Mouse (Mus musculus) CH12.LX (cell line): ENCODE results near the gene Slc16a13. TPM values are rescaled to one million over a fixed set of nuclear protein-coding genes. Genes with fewer than 3 reads are reported as not detected.

Experiments
- DNase-seq: peaks from one replicate; pipeline ENCODE4 v3.0.0-alpha.2; 2013; ENCODE audit errors: extremely low read depth
- H3K27ac ChIP-seq: 2 replicates; pipeline ENCODE4 v1.5.1; 2012; ENCODE audit warnings: low read depth, mild to moderate bottlenecking, control low read depth, moderate library complexity; ENCODE audit not compliant: insufficient read depth
- H3K27me3 ChIP-seq: replicated peaks from 2 replicates; pipeline ENCODE3; 2012; ENCODE audit warnings: inconsistent platforms
- H3K36me3 ChIP-seq, 2 experiments: replicated peaks in 1 of 2; 2 replicates each; pipeline versions ENCODE3 to v1.6.1; 2012; ENCODE audit warnings: inconsistent platforms in 1 of 2, low read length in 1 of 2, mild to moderate bottlenecking in 1 of 2, mixed read lengths in 1 of 2, moderate library complexity in 1 of 2; ENCODE audit not compliant: control insufficient read depth in 1 of 2, insufficient read depth in 1 of 2
- H3K4me1 ChIP-seq, 2 experiments: 2 replicates each; pipeline ENCODE4 v1.6.1; 2012; ENCODE audit warnings: inconsistent platforms in 1 of 2, moderate library complexity in 1 of 2; ENCODE audit not compliant: insufficient read depth in 2 of 2, control insufficient read depth in 1 of 2
- H3K4me2 ChIP-seq: 2 replicates; pipeline ENCODE4 v1.6.1; 2012; ENCODE audit warnings: low read depth, mild to moderate bottlenecking, control low read depth; ENCODE audit not compliant: poor library complexity, insufficient read depth, severe bottlenecking
- H3K4me3 ChIP-seq, 3 experiments: fragments of 150-350 bp in 1 of 3; sonication (generic) in 1 of 3; replicated peaks in 1 of 3; 2 replicates each; pipeline versions ENCODE3 to v1.5.1; 2011 to 2012; ENCODE audit warnings: low read depth in 2 of 3, low read length in 2 of 3, mild to moderate bottlenecking in 2 of 3, moderate library complexity in 2 of 3, control low read depth in 1 of 3, improper control_type of control experiment in 1 of 3, inconsistent platforms in 1 of 3, mixed read lengths in 1 of 3; ENCODE audit not compliant: poor library complexity in 1 of 3
- H3K79me2 ChIP-seq: replicated peaks from 2 replicates; pipeline ENCODE4 v1.6.1; 2012; ENCODE audit warnings: mild to moderate bottlenecking, moderate library complexity; ENCODE audit not compliant: control insufficient read depth, poor library complexity, insufficient read depth, severe bottlenecking; ENCODE audit errors: extremely low read depth
- H3K9ac ChIP-seq: 2 replicates; pipeline ENCODE4 v1.6.1; 2012; ENCODE audit warnings: low read depth, mild to moderate bottlenecking, control low read depth, moderate library complexity; ENCODE audit not compliant: insufficient read depth
- H3K9me3 ChIP-seq: replicated peaks from 2 replicates; pipeline ENCODE3; 2012; ENCODE audit warnings: low read length, inconsistent platforms, mixed read lengths
- CHD1 ChIP-seq: IDR thresholded peaks from 2 replicates; pipeline ENCODE4 v1.6.1; 2012; ENCODE audit warnings: low read depth, low read length, improper control_type of control experiment, inconsistent platforms
- CHD2 ChIP-seq: IDR thresholded peaks from 2 replicates; pipeline ENCODE4 v1.6.1; 2011; ENCODE audit warnings: low read length, improper control_type of control experiment
- CTCF ChIP-seq, 2 experiments: IDR thresholded peaks in 1 of 2; conservative IDR thresholded peaks in 1 of 2; 2 replicates each; pipeline ENCODE4 v1.5.1; 2011 to 2012; ENCODE audit warnings: low read depth in 2 of 2, low read length in 2 of 2, improper control_type of control experiment in 1 of 2, inconsistent platforms in 1 of 2, mild to moderate bottlenecking in 1 of 2, moderate library complexity in 1 of 2
- E2F4 ChIP-seq: IDR thresholded peaks from 2 replicates; pipeline ENCODE4 v1.6.1; 2011; ENCODE audit warnings: low read depth, low read length, improper control_type of control experiment; ENCODE audit not compliant: insufficient replicate concordance
- ETS1 ChIP-seq: conservative IDR thresholded peaks from 2 replicates; pipeline ENCODE4 v1.6.1; 2012; ENCODE audit warnings: low read depth, mild to moderate bottlenecking, inconsistent platforms, low read length, improper control_type of control experiment, moderate library complexity
- GABPA ChIP-seq: IDR thresholded peaks from 2 replicates; pipeline ENCODE4 v1.6.1; 2012; ENCODE audit warnings: low read depth, low read length, improper control_type of control experiment, inconsistent platforms; ENCODE audit not compliant: insufficient replicate concordance
- HCFC1 ChIP-seq: IDR thresholded peaks from 2 replicates; pipeline ENCODE4 v1.6.1; 2012; ENCODE audit warnings: low read depth, mild to moderate bottlenecking, inconsistent platforms, low read length, improper control_type of control experiment
- IRF4 ChIP-seq: IDR thresholded peaks from 2 replicates; pipeline ENCODE4 v1.6.1; 2014; ENCODE audit warnings: low read depth, mild to moderate bottlenecking, inconsistent platforms, low read length, improper control_type of control experiment
- KAT2A ChIP-seq: IDR thresholded peaks from 2 replicates; pipeline ENCODE4 v1.6.1; 2012; ENCODE audit warnings: low read length, improper control_type of control experiment, inconsistent platforms; ENCODE audit not compliant: insufficient replicate concordance
- MXI1 ChIP-seq: IDR thresholded peaks from 2 replicates; pipeline ENCODE4 v1.6.1; 2011; ENCODE audit warnings: mild to moderate bottlenecking, low read depth, low read length, improper control_type of control experiment
- NELFE ChIP-seq: IDR thresholded peaks from 2 replicates; pipeline ENCODE4 v1.6.1; 2011; ENCODE audit warnings: low read depth, low read length, improper control_type of control experiment
- PAX5 ChIP-seq: IDR thresholded peaks from 2 replicates; pipeline ENCODE4 v1.6.1; 2012; ENCODE audit warnings: low read length, inconsistent platforms, mixed read lengths
- RAD21 ChIP-seq: IDR thresholded peaks from 2 replicates; pipeline ENCODE4 v1.6.1; 2011; ENCODE audit warnings: low read depth, mild to moderate bottlenecking, low read length, improper control_type of control experiment, moderate library complexity
- RCOR1 ChIP-seq: conservative IDR thresholded peaks from 2 replicates; pipeline ENCODE4 v1.6.1; 2012; ENCODE audit warnings: low read depth, mild to moderate bottlenecking, inconsistent platforms, low read length, improper control_type of control experiment
- SIN3A ChIP-seq: IDR thresholded peaks from 2 replicates; pipeline ENCODE4 v1.6.1; 2012; ENCODE audit warnings: low read length, improper control_type of control experiment, inconsistent platforms
- SMC3 ChIP-seq: IDR thresholded peaks from 2 replicates; pipeline ENCODE4 v1.6.1; 2011; ENCODE audit warnings: low read depth, low read length, improper control_type of control experiment
- TBP ChIP-seq: conservative IDR thresholded peaks from 2 replicates; pipeline ENCODE4 v1.6.1; 2011; ENCODE audit warnings: low read depth, low read length, improper control_type of control experiment
- TCF12 ChIP-seq: IDR thresholded peaks from 2 replicates; pipeline ENCODE4 v1.6.1; 2014; ENCODE audit warnings: low read depth, mild to moderate bottlenecking, inconsistent platforms, low read length, improper control_type of control experiment
- dilution Hi-C: fragments of 300-500 bp; cut with MboI; formaldehyde crosslinking; loops from 2 replicates; pipeline ENCODE4 v1.14.3; 2020; ENCODE audit warnings: low sequenced_read_pairs; ENCODE audit not compliant: extremely low pct_unique_long_range_greater_than_20kb, extremely low pct_ligation_motif_present
- in situ Hi-C: fragments of 300-500 bp; cut with MboI; formaldehyde crosslinking; loops from 3 replicates; pipeline ENCODE4 v1.14.3; 2019; ENCODE audit warnings: low sequenced_read_pairs, low pct_ligation_motif_present, low pct_unique_long_range_greater_than_20kb, mixed read lengths
- polyA plus RNA-seq: library from polyadenylated mRNA; unstranded; fragments of >175 nt; gene quantifications from 2 replicates; pipeline ENCODE4 v1.2.1, GENCODE M21; 2012; ENCODE audit warnings: low read depth; ENCODE audit not compliant: insufficient read length
- total RNA-seq, 2 experiments: library from RNA; depleted of rRNA; stranded (reverse); fragments of 300-350 nt in 1 of 2; fragments of >200 nt in 1 of 2; gene quantifications; 2 replicates each; pipeline ENCODE4 v1.2.3; 2012 to 2014

Gene Slc16a13
- total and polyA plus RNA-seq, 3 experiments = 8.4 to 19.0 (median 12.0) TPM

DNA sequence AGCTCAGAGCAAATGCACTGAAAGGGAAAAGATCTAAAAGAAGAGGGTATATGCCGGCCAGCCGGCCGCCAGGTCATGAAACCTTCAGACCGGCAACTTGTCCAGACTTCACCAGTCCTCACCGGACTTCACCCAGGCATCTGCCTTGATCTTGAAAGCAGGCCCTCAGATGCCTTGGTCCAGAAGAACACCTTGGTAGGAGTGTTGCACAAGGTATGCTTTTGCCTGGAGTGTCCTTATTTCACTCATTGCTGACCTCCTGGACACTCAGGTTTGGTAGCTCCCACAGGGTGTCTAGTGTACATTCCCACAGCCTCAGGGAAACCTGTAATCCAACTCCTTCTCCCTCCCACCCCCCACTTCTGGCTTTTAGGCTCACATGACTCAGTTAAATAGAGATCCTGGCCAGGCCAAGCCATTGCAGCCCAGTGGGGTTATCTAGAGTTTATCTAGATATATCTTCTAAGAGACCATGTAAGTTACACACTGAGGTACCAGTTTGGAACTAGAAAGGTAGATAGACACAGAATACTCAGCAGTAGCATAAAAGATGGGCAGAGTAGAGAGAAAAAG, 20.7 kb downstream of the Slc16a13 start:
- Histone ChIP-seq H3K36me3 (no peaks in the 10 kb centered on the region), H3K9ac (no peak overlapping the region), H3K4me1 (peaks cover 3 to 6% of the 10 kb centered on the region in 2 experiments; a peak in 1 of 4 replicates), H3K9me3 (peaks cover 2% of the 10 kb centered on the region), H3K79me2 (no peaks in the 10 kb centered on the region), H3K4me2 (no peak overlapping the region), H3K27ac (no peak overlapping the region), H3K27me3 (peaks cover 23% of the 10 kb centered on the region), H3K4me3 (no peak overlapping the region)
- DNase-seq = no peak
- TF ChIP-seq TBP (no peak), CHD1 (no peak), NELFE (no peak), IRF4 (no peak), HCFC1 (no peak), PAX5 (no peak), MXI1 (no peak), RCOR1 (no peak), TCF12 (no peak), CTCF (conservative IDR thresholded peaks at IDR 0.05 in 1 of 2, IDR thresholded peaks at IDR 0.05 in 1 of 2; ENCODE audit: low read depth in 2 of 2, low read length in 2 of 2) (no peak), GABPA (no peak), SMC3 (no peak), E2F4 (no peak), SIN3A (no peak), KAT2A (no peak), ETS1 (no peak), CHD2 (no peak), RAD21 (no peak)
- in situ Hi-C loops (no loop called here), dilution Hi-C loops (no loop called here)

DNA sequence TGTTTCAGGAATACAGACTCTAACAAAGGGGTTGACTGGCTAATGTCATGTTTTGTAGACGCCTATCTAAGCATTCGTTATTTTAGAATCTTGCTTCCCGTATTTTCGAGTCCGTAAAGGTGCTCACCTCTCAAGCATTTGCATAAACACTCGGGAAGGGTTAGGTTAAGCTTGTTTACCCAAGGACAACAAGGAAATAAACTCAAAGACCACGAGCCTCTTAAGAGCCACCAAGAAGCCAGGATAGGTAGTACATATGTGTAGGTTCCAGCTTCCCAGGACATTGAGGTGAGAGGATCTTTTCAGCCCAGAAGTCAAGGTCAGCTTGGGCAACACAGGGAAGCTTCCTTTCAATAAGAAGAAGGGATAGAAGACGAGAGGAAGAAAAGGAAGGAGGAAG, 21.8 kb downstream of the Slc16a13 start:
- H3K27ac ChIP-seq = no peak overlapping the region
- peaks cover 3 to 6% of the 10 kb centered on the region in 2 experiments; a peak in 1 of 4 replicates for H3K4me1 ChIP-seq
- in situ Hi-C loops = loop anchor here (5.0 kb wide), 1 partner anchor 142 kb away; no protein-coding TSS in a partner anchor
- H3K9ac ChIP-seq = no peak overlapping the region
- no peaks in the 10 kb centered on the region for H3K79me2 ChIP-seq
- no peaks in the 10 kb centered on the region for H3K36me3 ChIP-seq
- H3K9me3 ChIP-seq = peaks cover 2% of the 10 kb centered on the region
- dilution Hi-C loops = no loop called here
- TF ChIP-seq RCOR1 = no peak
- peaks cover 15% of the 10 kb centered on the region for H3K27me3 ChIP-seq
- no peak overlapping the region for H3K4me3 ChIP-seq
- DNase-seq = no peak
- no peak overlapping the region for H3K4me2 ChIP-seq
